Mouse (Mus musculus): Measurements from ENCODE around the gene Prn.

Prn gene

GRCm38 (mm10) chr2:131909683-131910572 is at the start of gene Prn, which contains the start of gene Prnp:
Prn (plus strand) TSS chr2:131909957.
Prnp (plus strand) TSS chr2:131909928.
- in situ Hi-C loops (cut with MboI, MseI): no loop called here

- in situ Hi-C loops (cut with MboI, MseI): no loop called here
Observed at GRCm38 (mm10) chr2:131862617-131863275, 47.0 kb upstream of the Prn start.

- in situ Hi-C loops (cut with MboI, MseI): no loop called here
Observed at GRCm38 (mm10) chr2:131863472-131863871, 46.3 kb upstream of the Prn start.

GRCm38 (mm10) chr2:131864262-131864796 is 45.4 kb upstream of the Prn start:
- in situ Hi-C loops (cut with MboI, MseI): no loop called here

GRCm38 (mm10) chr2:131866676-131867075 is 43.1 kb upstream of the Prn start:
- in situ Hi-C loops (cut with MboI, MseI): no loop called here

GRCm38 (mm10) chr2:131868983-131869382 is 40.8 kb upstream of the Prn start:
- in situ Hi-C loops (cut with MboI, MseI): no loop called here

- in situ Hi-C loops (cut with MboI, MseI): no loop called here
Observed at GRCm38 (mm10) chr2:131873376-131873775, 36.4 kb upstream of the Prn start.

GRCm38 (mm10) chr2:131876551-131877265 is 33.0 kb upstream of the Prn start:
- in situ Hi-C loops (cut with MboI, MseI): no loop called here

GRCm38 (mm10) chr2:131881766-131882165 is 28.0 kb upstream of the Prn start:
- in situ Hi-C loops (cut with MboI, MseI): no loop called here

- in situ Hi-C loops (cut with MboI, MseI): no loop called here
Observed at GRCm38 (mm10) chr2:131883136-131883535, 26.6 kb upstream of the Prn start.

- in situ Hi-C loops (cut with MboI, MseI): no loop called here
Observed at GRCm38 (mm10) chr2:131886503-131887160, 23.1 kb upstream of the Prn start.

- in situ Hi-C loops (cut with MboI, MseI): no loop called here
Observed at GRCm38 (mm10) chr2:131888233-131888632, 21.5 kb upstream of the Prn start.

- in situ Hi-C loops (cut with MboI, MseI): loop anchor here (10.0 kb wide), 1 partner anchor 62 kb away; the partner anchor contains the start of gene Prnd
Observed at GRCm38 (mm10) chr2:131892534-131892933, 17.2 kb upstream of the Prn start.

GRCm38 (mm10) chr2:131895106-131895505 is 14.7 kb upstream of the Prn start:
- in situ Hi-C loops (cut with MboI, MseI): loop anchor here (10.0 kb wide), 1 partner anchor 60 kb away; the partner anchor contains the start of gene Prnd

- in situ Hi-C loops (cut with MboI, MseI): loop anchor here (10.0 kb wide), 1 partner anchor 59 kb away; the partner anchor contains the start of gene Prnd
Observed at GRCm38 (mm10) chr2:131896011-131896410, 13.7 kb upstream of the Prn start.

- in situ Hi-C loops (cut with MboI, MseI): loop anchor here (10.0 kb wide), 1 partner anchor 57 kb away; the partner anchor contains the start of gene Prnd
Observed at GRCm38 (mm10) chr2:131897336-131898109, 12.2 kb upstream of the Prn start.

GRCm38 (mm10) chr2:131902423-131902822 is 7.3 kb upstream of the Prn start:
- in situ Hi-C loops (cut with MboI, MseI): no loop called here

- in situ Hi-C loops (cut with MboI, MseI): no loop called here
Observed at GRCm38 (mm10) chr2:131902867-131903266, 6.9 kb upstream of the Prn start.

GRCm38 (mm10) chr2:131905025-131905424 is 4.7 kb upstream of the Prn start:
- in situ Hi-C loops (cut with MboI, MseI): no loop called here

GRCm38 (mm10) chr2:131905776-131906175 is 4.0 kb upstream of the Prn start:
- in situ Hi-C loops (cut with MboI, MseI): no loop called here

Measured in T-helper 1 cell (primary cell).